Mouse (Mus musculus) lung, adult 2 months (tissue): Measurements from ENCODE around the gene Kcne3. TPM values are rescaled to one million over a fixed set of nuclear protein-coding genes. Genes with fewer than 3 reads are reported as not detected.

Source experiments
- DNase-seq: peaks from one replicate; pipeline ENCODE4 v3.0.0; 2022
- H3K4me1 ChIP-seq: fragments of 200-500 bp; 2 replicates; pipeline ENCODE4 v1.6.1; 2011; ENCODE audit warnings: low read length; ENCODE audit not compliant: control insufficient read depth, insufficient read depth
- H3K4me3 ChIP-seq: fragments of 200-500 bp; replicated peaks from 2 replicates; pipeline ENCODE3; 2011; ENCODE audit warnings: low read depth, mild to moderate bottlenecking, control low read depth, low read length; ENCODE audit errors: extremely low read depth
- CTCF ChIP-seq: fragments of 200-500 bp; IDR thresholded peaks from 2 replicates; pipeline ENCODE4 v1.5.1; 2011; ENCODE audit warnings: mild to moderate bottlenecking, low read length, control low read depth; ENCODE audit not compliant: insufficient read depth
- POLR2A ChIP-seq: fragments of 200-500 bp; IDR thresholded peaks from 2 replicates; pipeline ENCODE4 v1.6.1; 2011; ENCODE audit warnings: low read depth, mild to moderate bottlenecking, control low read depth, low read length, borderline replicate concordance; ENCODE audit errors: extremely low read depth
- WGBS: fragments of 180-500 bp; shearing (Covaris S2); methylation state at CpG from one replicate; pipeline ENCODE4 v1.1.7; 2018; 5-methylcytosine and 5-hydroxymethylcytosine counted together
- polyA plus RNA-seq: library from polyadenylated mRNA; depleted of rRNA; stranded (reverse); fragments of >200 nt; gene quantifications from 2 replicates; pipeline ENCODE4 v1.2.3, GENCODE M21; 2012; rRNA removed

Kcne3 gene
- polyA plus RNA-seq, 1 experiment = 5.8 TPM

DNA sequence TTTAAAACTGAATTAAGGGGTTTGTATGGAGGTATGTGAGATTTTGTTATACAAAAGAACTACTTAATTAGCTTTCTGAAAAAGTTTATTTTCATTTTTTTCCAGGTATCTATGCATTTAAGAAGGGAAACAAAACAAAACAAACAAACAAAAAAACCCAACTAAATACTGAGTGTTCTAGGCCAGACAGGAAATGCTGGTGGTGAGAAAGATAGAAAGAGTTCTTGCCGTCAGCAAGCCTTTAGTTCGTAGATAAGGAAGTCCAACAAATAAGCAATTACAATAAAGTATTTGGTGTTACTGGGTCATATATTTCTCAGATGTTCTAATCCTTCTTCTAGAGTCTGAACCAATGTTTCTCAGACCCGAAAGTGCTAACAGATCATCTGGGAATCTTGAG is 52.7 kb downstream of the Kcne3 start:
- DNase-seq = no peak
- 47% methylated on average over 3 of the region's 3 CpGs for WGBS
- Histone ChIP-seq H3K4me1 (peaks cover 3% of the 10 kb centered on the region; the same call in 1 of the 2 replicates), H3K4me3 (no peak overlapping the region)
- TF ChIP-seq CTCF (no peak), POLR2A (no peak)

GRCm38 (mm10) chr7:100230646-100231045 is 54.3 kb downstream of the Kcne3 start:
- WGBS = 85% methylated on average over 1 of the region's 1 CpGs
- H3K4me1 ChIP-seq = peaks cover 3% of the 10 kb centered on the region; the same call in 1 of the 2 replicates
- TF ChIP-seq CTCF (no peak), POLR2A (no peak)

GRCm38 (mm10) chr7:100231661-100232060 is 55.4 kb downstream of the Kcne3 start:
- DNase-seq = no peak
- WGBS = 52% methylated on average over 1 of the region's 1 CpGs
- H3K4me1 ChIP-seq = peaks cover 3% of the 10 kb centered on the region; the same call in 1 of the 2 replicates
- TF ChIP-seq CTCF (no peak), POLR2A (no peak)
- no peak overlapping the region for H3K4me3 ChIP-seq

More at GRCm38 (mm10) chr7:100230646-100231045, 54.3 kb downstream of the Kcne3 start:
- H3K4me3 ChIP-seq = no peak overlapping the region
- no peak for DNase-seq

- no peak overlapping the region for H3K4me3 ChIP-seq
- TF ChIP-seq POLR2A (no peak), CTCF (no peak)
- no peak for DNase-seq
- no peaks in the 10 kb centered on the region; the same call in 1 of the 2 replicates for H3K4me1 ChIP-seq
These were observed 57.4 kb downstream of the Kcne3 start for GRCm38 (mm10) chr7:100233681-100234080.

Other genes with a start within 250 kb of the Kcne3 start
- gene Rnf169, start 196.1 kb upstream of the Kcne3 start, polyA plus RNA-seq = 5.2 and 6.0 TPM in 2 replicates
- 0.28 and 0.29 TPM in 2 replicates for gene Chrdl2, start 170.3 kb upstream of the Kcne3 start, polyA plus RNA-seq
- 4.7 and 6.8 TPM in 2 replicates for gene Pold3, start 54.9 kb upstream of the Kcne3 start, polyA plus RNA-seq
- gene Lipt2, start 17.2 kb upstream of the Kcne3 start, polyA plus RNA-seq = 4.6 and 5.9 TPM in 2 replicates
- 4.6 and 5.0 TPM in 2 replicates for gene Pgm2l1, start 50.9 kb downstream of the Kcne3 start, polyA plus RNA-seq
- gene P4ha3, start 109.0 kb downstream of the Kcne3 start, polyA plus RNA-seq = 0.77 and 1.2 TPM in 2 replicates
- 14.7 and 16.6 TPM in 2 replicates for gene C2cd3, start 195.7 kb downstream of the Kcne3 start, polyA plus RNA-seq
- gene Ppme1, start 195.8 kb downstream of the Kcne3 start, polyA plus RNA-seq = 77.0 and 93.3 TPM in 2 replicates